Mouse (Mus musculus) urinary bladder, postnatal 14 days (tissue): Measurements from ENCODE around the gene Gal3st4.

Source experiments
- DNase-seq: peaks from one replicate; pipeline ENCODE4 v3.0.0; 2021; ENCODE audit warnings: low spot score

Gene Gal3st4

DNA sequence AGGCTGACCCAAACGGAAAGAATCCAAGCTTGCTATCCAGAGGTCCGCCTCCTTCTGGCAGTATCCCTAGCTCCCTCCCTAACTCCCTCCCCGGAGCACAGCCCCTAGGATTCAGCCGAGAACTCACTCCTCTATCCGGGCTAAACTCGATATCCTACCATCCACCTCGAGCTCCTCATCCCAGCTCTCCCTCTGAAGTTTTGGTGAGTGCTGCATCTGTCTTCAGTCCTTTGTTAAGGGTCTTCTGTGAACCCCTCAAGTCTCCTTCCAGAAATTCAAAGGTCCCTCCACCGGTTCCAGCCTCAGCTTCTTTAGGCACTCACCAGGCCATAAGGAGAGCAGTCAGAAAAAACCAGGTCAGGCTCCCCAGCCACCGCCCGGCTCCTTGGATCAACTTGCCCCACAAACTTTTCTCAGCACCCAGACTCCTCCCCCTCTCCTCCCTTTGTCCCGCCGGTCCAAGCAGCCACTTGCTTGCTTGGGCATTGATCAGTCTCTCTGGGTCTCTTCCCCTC lies at the start of gene Gal3st4:
Gene Gal3st4, minus strand, starts transcription at position 432 of the 515 bp plus-strand sequence.
- peak; percentile 50 for DNase-seq

DNA sequence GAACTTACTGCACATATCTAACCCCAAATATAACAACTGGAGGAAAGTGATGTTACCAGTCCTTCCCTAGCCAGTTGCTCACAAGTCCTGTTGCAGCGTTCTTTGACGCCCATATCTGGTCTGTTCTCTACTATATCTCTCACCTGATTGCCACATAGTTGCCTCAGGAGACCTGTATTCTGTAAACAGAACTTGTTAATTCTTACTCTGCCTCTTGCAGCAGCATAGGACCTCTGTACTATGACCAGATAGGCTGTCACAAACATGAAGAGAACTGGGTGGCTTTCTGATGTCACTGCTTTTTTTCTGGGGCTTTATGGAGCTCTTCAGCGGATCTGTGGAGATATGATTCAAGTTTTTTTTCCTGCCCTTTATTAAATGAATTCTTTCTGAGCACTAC lies 40.2 kb upstream of the Gal3st4 start:
- no peak for DNase-seq

GRCm38 (mm10) chr5:138299613-138300012 lies 27.0 kb upstream of the Gal3st4 start:
- no peak for DNase-seq

GRCm38 (mm10) chr5:138294158-138294557 lies 21.5 kb upstream of the Gal3st4 start:
- no peak for DNase-seq

DNA sequence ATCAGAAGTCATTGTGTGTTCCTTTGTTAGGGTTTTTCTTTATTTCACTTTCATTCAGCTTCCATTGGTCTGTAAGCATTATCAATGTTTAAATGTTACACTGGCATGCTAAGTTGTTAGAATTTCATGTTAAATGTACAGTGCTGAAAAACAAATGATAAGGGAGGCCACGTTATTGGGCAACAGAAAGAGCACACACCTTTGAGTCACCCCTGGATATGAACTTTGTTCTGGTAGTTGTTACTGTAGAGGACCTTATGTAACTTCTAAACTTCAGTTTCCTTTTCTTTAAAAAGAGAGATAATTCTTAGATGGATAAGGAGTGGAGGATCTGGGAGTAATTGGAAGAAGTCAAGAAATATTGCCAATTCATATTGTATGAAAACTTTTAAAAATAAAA lies 19.0 kb upstream of the Gal3st4 start:
- DNase-seq, result no peak

- no peak for DNase-seq
These were observed 15.2 kb upstream of the Gal3st4 start for GRCm38 (mm10) chr5:138287861-138288260.

- DNase-seq, result no peak
These were observed 10.9 kb upstream of the Gal3st4 start for GRCm38 (mm10) chr5:138283540-138283939.

GRCm38 (mm10) chr5:138281798-138282197 lies 9.2 kb upstream of the Gal3st4 start:
- no peak for DNase-seq

GRCm38 (mm10) chr5:138280829-138281228 lies 8.2 kb upstream of the Gal3st4 start:
- DNase-seq, result no peak

DNA sequence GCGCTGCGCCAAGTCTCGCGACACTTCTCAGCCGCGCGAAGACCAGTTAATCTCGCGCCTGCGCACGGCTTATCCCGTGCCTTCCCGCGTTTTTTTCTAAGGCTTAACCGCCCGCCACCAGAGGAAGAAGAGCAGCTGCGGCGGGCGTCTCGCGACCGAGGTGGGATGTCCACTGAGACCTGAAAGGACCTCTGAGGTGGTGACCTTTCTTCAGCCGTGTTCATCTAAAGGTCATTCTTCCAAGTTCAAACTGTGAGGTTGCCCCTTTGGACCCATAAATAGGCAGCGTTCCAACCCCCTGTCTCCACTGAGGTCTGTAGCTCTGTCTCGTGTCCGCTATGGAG lies 7.8 kb upstream of the Gal3st4 start:
- DNase-seq, result no peak

GRCm38 (mm10) chr5:138279585-138280424 lies 7.2 kb upstream of the Gal3st4 start, which contains the start of the genes Gm43720, Gpc2 and Stag3:
Gene Gm43720, minus strand, starts transcription at chr5:138279958.
Gene Gpc2, minus strand, starts transcription at chr5:138280005.
Gene Stag3, plus strand, starts transcription at chr5:138280240.
- peak; percentile 87 for DNase-seq

DNA sequence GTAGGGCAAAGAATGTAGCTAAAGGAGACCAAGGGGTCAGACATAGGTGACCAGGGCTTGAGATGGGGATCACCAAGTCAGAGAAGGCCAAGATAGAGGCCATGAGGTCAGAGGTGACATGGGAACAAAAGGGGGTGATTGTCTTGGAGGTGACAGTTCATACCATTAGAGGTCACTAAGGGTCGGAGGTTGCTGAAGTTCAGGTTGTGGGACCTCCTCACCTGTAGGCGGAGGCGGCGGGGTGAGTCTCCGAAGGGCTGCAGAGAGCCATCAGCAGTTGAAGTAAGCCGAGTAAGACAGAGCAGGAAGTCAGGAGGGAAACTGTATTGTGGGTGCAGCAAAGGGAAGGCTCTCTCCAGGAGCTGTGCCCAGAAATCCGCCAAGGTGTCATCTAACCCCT lies 5.4 kb upstream of the Gal3st4 start:
- no peak for DNase-seq

GRCm38 (mm10) chr5:138275216-138276050 lies 2.8 kb upstream of the Gal3st4 start:
- DNase-seq, result peak; percentile 51

DNA sequence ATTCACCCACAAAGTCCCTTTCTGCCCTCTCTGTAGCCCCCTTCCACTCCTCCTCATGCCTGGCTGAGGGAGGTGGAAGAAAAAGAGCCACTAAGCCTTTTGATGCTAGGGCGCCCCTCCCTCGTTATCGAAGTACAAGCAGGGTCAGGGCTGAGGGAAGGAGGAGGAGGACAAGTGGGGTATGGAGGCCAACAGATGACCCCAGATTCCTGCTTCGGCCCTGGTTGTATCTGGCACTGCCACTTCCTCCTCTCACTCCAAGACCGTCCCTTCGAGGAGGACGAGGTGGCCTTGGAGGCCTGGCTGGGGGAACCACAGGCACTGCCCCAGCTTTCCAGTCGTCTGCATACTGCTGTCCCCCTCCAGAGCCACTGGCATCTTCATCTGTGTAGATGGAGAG lies 1.5 kb upstream of the Gal3st4 start:
- DNase-seq, result no peak

DNA sequence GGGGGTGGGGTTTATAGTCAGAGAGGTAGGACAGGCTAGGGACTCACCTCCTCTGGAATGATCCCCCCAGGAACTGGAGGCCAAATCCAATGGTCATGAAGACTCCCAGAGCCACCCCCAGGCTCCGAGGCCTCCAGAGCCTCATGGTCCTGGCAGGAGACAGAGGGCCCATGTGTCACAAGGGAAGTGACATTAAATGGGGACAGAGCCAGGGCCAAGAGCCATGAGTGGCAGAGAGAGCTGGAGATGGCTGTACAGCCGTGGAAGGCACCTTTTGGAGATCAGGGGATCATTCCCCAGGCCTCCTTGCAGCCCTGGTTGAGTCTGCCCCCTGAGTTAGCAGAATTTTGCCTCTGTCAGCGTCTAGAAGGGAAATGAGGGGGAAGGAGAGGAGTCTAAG lies 1.4 kb downstream of the Gal3st4 start:
- DNase-seq, result no peak

- DNase-seq, result no peak
These were observed 3.7 kb downstream of the Gal3st4 start for GRCm38 (mm10) chr5:138268980-138269379.

DNA sequence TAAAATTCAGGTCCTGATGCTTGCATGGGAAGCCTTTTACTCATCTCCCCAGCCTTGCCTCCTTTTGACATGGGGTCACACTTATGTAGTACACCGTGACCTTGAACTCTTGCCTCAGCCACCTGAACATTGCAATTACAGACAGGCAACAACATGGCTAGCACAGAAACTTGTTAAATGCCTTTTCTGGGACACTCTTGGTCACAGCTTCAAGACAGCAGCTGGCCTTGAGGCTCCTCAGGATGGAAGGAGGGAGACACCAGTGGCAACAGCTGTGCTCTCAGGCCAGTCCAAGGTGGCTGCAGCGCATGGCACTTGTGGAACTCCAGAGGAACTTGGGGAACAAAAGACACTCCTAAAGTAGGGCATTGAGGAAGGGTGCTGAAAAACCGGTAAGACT lies 5.5 kb downstream of the Gal3st4 start:
- DNase-seq, result no peak

GRCm38 (mm10) chr5:138265712-138266111 lies 6.9 kb downstream of the Gal3st4 start:
- DNase-seq, result no peak

GRCm38 (mm10) chr5:138264207-138264578 lies 8.4 kb downstream of the Gal3st4 start:
- no peak for DNase-seq

DNA sequence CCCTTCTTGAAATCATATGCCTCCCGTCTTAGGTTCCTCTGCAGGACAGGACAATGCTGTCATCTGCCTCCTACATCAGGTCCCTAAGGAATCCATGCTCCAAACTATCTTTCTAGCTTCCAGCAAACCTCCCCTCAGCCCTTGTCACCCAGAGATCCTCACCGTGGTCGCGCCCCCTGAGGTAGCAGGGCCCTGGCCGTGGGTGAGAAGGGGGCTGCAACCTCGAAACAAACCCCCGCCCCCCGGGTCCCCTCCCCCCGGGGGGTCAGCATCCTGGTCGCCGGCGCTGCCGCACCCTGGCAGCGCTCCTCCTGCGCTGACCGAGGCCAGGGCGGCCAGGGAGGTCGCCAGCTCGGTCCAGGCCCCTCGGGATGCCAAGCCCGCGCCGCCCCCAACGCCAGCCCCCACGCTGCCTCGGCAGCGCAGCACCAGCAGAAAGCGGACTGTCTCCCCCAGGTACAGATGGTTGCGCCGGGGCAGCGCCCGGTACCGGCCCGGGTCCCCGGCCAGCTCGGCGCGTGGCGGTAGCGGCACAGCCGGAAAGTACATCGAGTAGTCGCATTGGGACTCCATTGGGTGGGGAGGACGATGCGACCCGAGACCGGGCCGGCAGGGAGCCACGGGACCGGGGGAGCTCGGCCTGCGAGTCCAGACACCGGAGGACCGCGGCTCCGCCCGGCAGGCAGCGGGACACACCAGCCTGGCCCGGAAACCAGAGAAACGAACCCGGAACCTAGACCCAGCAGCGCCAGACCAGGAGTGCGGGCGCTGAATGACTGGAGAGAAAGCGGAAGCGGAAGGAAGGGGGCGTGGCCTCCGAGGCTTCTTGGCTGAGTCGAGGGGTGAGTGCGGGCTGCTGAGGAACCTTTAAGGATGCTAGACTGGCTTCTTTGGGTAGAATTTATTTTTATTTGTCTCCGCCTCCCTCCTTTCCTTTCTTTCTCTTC lies 9.1 kb downstream of the Gal3st4 start, which contains the start of gene BC037034:
Gene BC037034, minus strand, starts transcription at position 774 of the 947 bp plus-strand sequence.
- peak; percentile 94 for DNase-seq

GRCm38 (mm10) chr5:138262582-138263240 lies 9.9 kb downstream of the Gal3st4 start:
- DNase-seq, result no peak
